Mouse (Mus musculus): Measurements from ENCODE around the gene Tef.

Tef gene

GRCm38 (mm10) chr15:81802001-81802890 lies at the start of gene Tef:
Gene Tef (plus strand): TSS chr15:81802421.
- peak; percentile 99 to 100 for DNase-seq

- no peak for DNase-seq
Measured at GRCm38 (mm10) chr15:81753669-81754068, 48.6 kb upstream of the Tef start.

GRCm38 (mm10) chr15:81758701-81759100 lies 43.5 kb upstream of the Tef start:
- DNase-seq, result peak in 1 of 2 experiments; percentile 47

- DNase-seq, result no peak
Measured at GRCm38 (mm10) chr15:81759542-81759941, 42.7 kb upstream of the Tef start.

GRCm38 (mm10) chr15:81760361-81761079 lies 41.7 kb upstream of the Tef start:
- peak in 1 of 2 experiments; percentile 41 for DNase-seq

- DNase-seq, result no peak
Measured at GRCm38 (mm10) chr15:81761381-81761780, 40.8 kb upstream of the Tef start.

GRCm38 (mm10) chr15:81761959-81762358 lies 40.3 kb upstream of the Tef start:
- no peak for DNase-seq

- no peak for DNase-seq
Measured at GRCm38 (mm10) chr15:81764573-81764972, 37.6 kb upstream of the Tef start.

GRCm38 (mm10) chr15:81765651-81766050 lies 36.6 kb upstream of the Tef start:
- no peak for DNase-seq

- DNase-seq, result no peak
Measured at GRCm38 (mm10) chr15:81766439-81766838, 35.8 kb upstream of the Tef start.

- DNase-seq, result no peak
Measured at GRCm38 (mm10) chr15:81769037-81769436, 33.2 kb upstream of the Tef start.

GRCm38 (mm10) chr15:81772431-81773120 lies 29.6 kb upstream of the Tef start:
- DNase-seq, result no peak

- peak; percentile 74 to 81 for DNase-seq
Measured at GRCm38 (mm10) chr15:81774505-81775171, 27.6 kb upstream of the Tef start.

- DNase-seq, result no peak
Measured at GRCm38 (mm10) chr15:81776631-81777422, 25.4 kb upstream of the Tef start.

- DNase-seq, result no peak
Measured at GRCm38 (mm10) chr15:81781816-81782215, 20.4 kb upstream of the Tef start.

GRCm38 (mm10) chr15:81784762-81785161 lies 17.5 kb upstream of the Tef start:
- DNase-seq, result peak in 1 of 2 experiments; percentile 63

- no peak for DNase-seq
Measured at GRCm38 (mm10) chr15:81785701-81786100, 16.5 kb upstream of the Tef start.

GRCm38 (mm10) chr15:81787525-81787924 lies 14.7 kb upstream of the Tef start:
- DNase-seq, result no peak

- no peak for DNase-seq
Measured at GRCm38 (mm10) chr15:81792444-81792843, 9.8 kb upstream of the Tef start.

GRCm38 (mm10) chr15:81796228-81796627 lies 6.0 kb upstream of the Tef start:
- peak; percentile 62 to 80 for DNase-seq

GRCm38 (mm10) chr15:81797861-81798260 lies 4.4 kb upstream of the Tef start:
- peak in 1 of 2 experiments; percentile 51 for DNase-seq

- DNase-seq, result peak in 1 of 2 experiments; percentile 59
Measured at GRCm38 (mm10) chr15:81798421-81798820, 3.8 kb upstream of the Tef start.

All from kidney, adult 8-10 months (tissue).